Mouse (Mus musculus) heart, embryonic 15.5 days (tissue): ENCODE results near the gene L3mbtl1. TPM values are rescaled to one million over a fixed set of nuclear protein-coding genes. Genes with fewer than 3 reads are reported as not detected.

Source experiments
- ATAC-seq: fragments of 200-750 bp; cut with Nextera tagmentation; replicated peaks from 2 replicates; pipeline ENCODE4 v1.8.0; 2017; ENCODE audit warnings: low read depth, moderate TSS enrichment; ENCODE audit not compliant: insufficient number of reproducible peaks, insufficient read depth, low FRiP score
- H3K27ac ChIP-seq: fragments of 300-500 bp; sonication (generic); 2 replicates; pipeline ENCODE4 v1.5.1; 2015; ENCODE audit warnings: mild to moderate bottlenecking, inconsistent platforms
- H3K27me3 ChIP-seq: fragments of 300-500 bp; sonication (generic); 2 replicates; pipeline ENCODE4 v1.6.1; 2015; ENCODE audit warnings: inconsistent platforms
- H3K36me3 ChIP-seq: fragments of 300-500 bp; sonication (generic); 2 replicates; pipeline ENCODE4 v1.6.1; 2015; ENCODE audit warnings: mild to moderate bottlenecking, inconsistent platforms
- H3K4me1 ChIP-seq: fragments of 300-500 bp; sonication (generic); replicated peaks from 2 replicates; pipeline ENCODE4 v1.6.1; 2015; ENCODE audit warnings: inconsistent platforms
- H3K4me2 ChIP-seq: fragments of 300-500 bp; sonication (generic); 2 replicates; pipeline ENCODE4 v1.6.1; 2015; ENCODE audit warnings: inconsistent platforms, mild to moderate bottlenecking, moderate library complexity
- H3K4me3 ChIP-seq: fragments of 300-500 bp; sonication (generic); 2 replicates; pipeline ENCODE4 v1.5.1; 2015; ENCODE audit warnings: mild to moderate bottlenecking, inconsistent platforms
- H3K9ac ChIP-seq: fragments of 300-500 bp; sonication (generic); 2 replicates; pipeline ENCODE4 v1.6.1; 2015; ENCODE audit warnings: mild to moderate bottlenecking, inconsistent platforms
- H3K9me3 ChIP-seq: fragments of 300-500 bp; sonication (generic); replicated peaks from 2 replicates; pipeline ENCODE4 v1.6.1; 2016; ENCODE audit warnings: inconsistent platforms
- WGBS: fragments of 180-500 bp; shearing (Covaris S2); methylation state at CpG from one replicate; pipeline ENCODE4 v1.1.7; 2015; ENCODE audit warnings: mixed read lengths; 5-methylcytosine and 5-hydroxymethylcytosine counted together
- polyA plus RNA-seq: library from polyadenylated mRNA; unstranded; fragments of >200 nt; fragmentation: Nextera tagmentation; extraction: Ambion mirVana; gene quantifications from 2 replicates; pipeline ENCODE4 v1.2.1, GENCODE M21; 2015

The L3mbtl1 gene
- polyA plus RNA-seq, 1 experiment from 2014 or later = not detected

DNA sequence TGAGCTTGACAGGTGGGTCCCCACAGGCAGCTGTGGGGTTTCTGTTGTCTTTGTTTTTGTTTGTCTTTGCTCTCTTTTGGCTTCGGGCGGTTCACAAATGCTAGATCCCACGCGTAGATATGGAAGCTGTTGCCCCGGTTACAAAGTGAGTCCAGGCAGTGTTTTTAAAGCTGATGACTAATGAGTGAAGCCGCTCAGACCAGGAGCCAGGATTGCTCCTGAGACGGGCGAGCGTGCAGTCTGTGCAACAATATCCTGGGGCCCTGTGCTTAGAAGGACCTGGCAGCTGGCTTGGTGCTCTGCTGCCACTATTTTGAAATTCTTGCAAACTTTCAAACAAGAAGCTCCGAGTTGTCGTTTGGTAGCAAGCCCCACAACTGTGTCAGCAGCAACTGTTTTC, 30.4 kb downstream of the L3mbtl1 start:
- 33% methylated on average over 11 of the region's 11 CpGs for WGBS

GRCm38 (mm10) chr2:162975157-162975775, 32.0 kb downstream of the L3mbtl1 start:
- 61% methylated on average over 11 of the region's 11 CpGs for WGBS
- peaks cover 17% of the 10 kb centered on the region for H3K4me1 ChIP-seq
- no peak overlapping the region for H3K27ac ChIP-seq
- no peak overlapping the region for H3K4me3 ChIP-seq
- H3K4me2 ChIP-seq = no peak overlapping the region
- H3K36me3 ChIP-seq = no peaks in the 10 kb centered on the region
- H3K27me3 ChIP-seq = no peaks in the 10 kb centered on the region
- ATAC-seq = 0 out of 2 replicates have a peak, but pooled peaks have one; percentile 55
- no peak overlapping the region for H3K9ac ChIP-seq
- H3K9me3 ChIP-seq = no peaks in the 10 kb centered on the region

More for the DNA sequence above, 30.4 kb downstream of the L3mbtl1 start:
- H3K9ac ChIP-seq = no peak overlapping the region
- no peak for ATAC-seq
- no peaks in the 10 kb centered on the region for H3K27me3 ChIP-seq
- no peak overlapping the region for H3K27ac ChIP-seq
- H3K4me2 ChIP-seq = no peak overlapping the region
- H3K9me3 ChIP-seq = no peaks in the 10 kb centered on the region
- H3K4me1 ChIP-seq = peaks cover 17% of the 10 kb centered on the region
- H3K4me3 ChIP-seq = no peak overlapping the region
- H3K36me3 ChIP-seq = no peaks in the 10 kb centered on the region

DNA sequence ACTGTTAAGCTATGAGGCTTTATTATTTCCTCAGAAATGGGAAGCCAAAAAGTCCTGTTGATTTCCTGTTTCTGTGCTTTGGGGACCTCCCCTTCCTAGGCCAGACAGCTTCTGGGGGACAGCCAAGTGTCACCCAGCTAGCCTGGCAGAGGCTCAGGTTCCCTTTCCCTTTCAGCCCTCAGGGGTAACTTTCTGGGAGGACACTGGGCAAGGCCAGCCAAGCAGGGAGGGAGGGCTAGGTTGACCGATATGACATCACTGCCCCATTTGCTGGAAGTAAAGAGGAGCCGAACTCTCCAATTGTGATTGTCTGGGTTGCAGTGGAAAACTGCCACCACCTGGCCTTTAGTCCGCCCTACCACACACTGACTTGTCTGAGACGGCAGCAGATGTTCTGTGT, 32.7 kb downstream of the L3mbtl1 start:
- no peak for ATAC-seq
- WGBS = 72% methylated on average over 4 of the region's 4 CpGs
- Histone ChIP-seq H3K4me2 (no peak overlapping the region), H3K4me1 (peaks cover 17% of the 10 kb centered on the region), H3K9me3 (no peaks in the 10 kb centered on the region), H3K27ac (no peak overlapping the region), H3K36me3 (no peaks in the 10 kb centered on the region), H3K9ac (no peak overlapping the region), H3K27me3 (no peaks in the 10 kb centered on the region), H3K4me3 (no peak overlapping the region)

- Histone ChIP-seq H3K27me3 (no peaks in the 10 kb centered on the region), H3K9me3 (no peaks in the 10 kb centered on the region), H3K4me2 (no peak overlapping the region), H3K9ac (no peak overlapping the region), H3K4me3 (no peak overlapping the region), H3K36me3 (no peaks in the 10 kb centered on the region), H3K4me1 (no peaks in the 10 kb centered on the region), H3K27ac (no peak overlapping the region)
- no peak for ATAC-seq
- WGBS = 81% methylated on average over 6 of the region's 6 CpGs
Measured at GRCm38 (mm10) chr2:162984381-162984780, 41.1 kb downstream of the L3mbtl1 start.

- 39% methylated on average over 3 of the region's 3 CpGs for WGBS
- no peak overlapping the region for H3K4me3 ChIP-seq
Measured at GRCm38 (mm10) chr2:162985923-162986322, 42.7 kb downstream of the L3mbtl1 start.

DNA sequence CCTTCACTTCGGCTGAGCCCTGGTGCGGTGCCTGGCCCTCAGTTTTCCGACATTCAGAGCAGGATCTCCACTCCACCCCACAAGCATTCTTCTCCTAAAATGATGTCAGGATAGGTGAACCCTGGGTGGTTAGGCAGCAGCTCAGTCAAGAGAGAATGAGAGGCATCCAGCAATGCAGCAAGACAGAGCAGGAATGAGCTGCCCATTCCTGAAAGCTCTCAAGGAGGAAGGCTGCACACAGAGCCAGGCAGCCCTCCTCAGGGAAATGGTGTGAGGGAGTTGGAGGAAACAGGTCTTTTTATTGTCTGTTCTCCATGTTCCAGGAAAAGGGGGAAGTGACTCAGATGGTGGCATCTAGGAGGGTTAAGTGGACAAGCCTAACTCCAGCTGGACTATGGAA, 43.5 kb downstream of the L3mbtl1 start:
- Histone ChIP-seq H3K27me3 (0 out of 2 replicates have a peak, but pooled peaks cover 4% of the 10 kb centered on the region), H3K9ac (no peak overlapping the region), H3K4me1 (no peaks in the 10 kb centered on the region), H3K4me3 (no peak overlapping the region), H3K36me3 (no peaks in the 10 kb centered on the region), H3K9me3 (no peaks in the 10 kb centered on the region), H3K27ac (no peak overlapping the region), H3K4me2 (no peak overlapping the region)
- no peak for ATAC-seq
- WGBS = 68% methylated on average over 3 of the region's 3 CpGs

More at GRCm38 (mm10) chr2:162985923-162986322, 42.7 kb downstream of the L3mbtl1 start:
- H3K4me1 ChIP-seq = no peaks in the 10 kb centered on the region
- H3K4me2 ChIP-seq = no peak overlapping the region
- no peaks in the 10 kb centered on the region for H3K27me3 ChIP-seq
- H3K9me3 ChIP-seq = no peaks in the 10 kb centered on the region
- no peaks in the 10 kb centered on the region for H3K36me3 ChIP-seq
- H3K9ac ChIP-seq = no peak overlapping the region
- H3K27ac ChIP-seq = no peak overlapping the region
- peak; percentile 77; the same call in 1 of the 2 replicates for ATAC-seq

DNA sequence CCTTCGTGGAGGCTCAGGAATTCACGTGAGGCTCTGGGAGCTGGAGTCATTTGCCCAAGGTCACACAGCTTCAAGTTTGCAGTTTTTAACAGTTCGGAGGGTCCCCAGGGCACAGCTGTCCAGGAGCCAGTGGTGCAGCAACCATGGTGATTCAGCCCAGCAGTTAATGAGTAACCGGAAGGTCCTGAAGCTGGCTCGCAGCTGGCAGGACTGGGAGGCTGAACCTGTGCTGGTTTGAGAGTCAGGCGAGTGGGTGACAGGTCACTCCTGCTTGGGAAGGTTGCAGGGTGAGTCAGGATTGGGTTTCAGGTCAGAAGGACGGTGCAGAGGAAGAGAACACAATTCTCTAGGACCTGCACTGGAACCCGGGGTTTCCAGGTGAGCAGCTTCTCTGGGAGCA, 43.9 kb downstream of the L3mbtl1 start, which contains the start of gene Sgk2:
Gene Sgk2 (plus strand): TSS at position 113 of the 400 bp plus-strand sequence.
- no peaks in the 10 kb centered on the region for H3K9me3 ChIP-seq
- H3K4me3 ChIP-seq = no peak within 1 kb of the TSS
- no peak within 1 kb of the TSS for H3K9ac ChIP-seq
- no peaks in the 10 kb centered on the region for H3K36me3 ChIP-seq
- H3K4me1 ChIP-seq = no peaks in the 10 kb centered on the region
- WGBS = 60% methylated on average over 8 of the region's 8 CpGs
- H3K4me2 ChIP-seq = no peak within 1 kb of the TSS
- H3K27me3 ChIP-seq = 0 out of 2 replicates have a peak, but pooled peaks cover 4% of the 10 kb centered on the region
- no peak within 1 kb of the TSS for H3K27ac ChIP-seq
- no peak for ATAC-seq

GRCm38 (mm10) chr2:162988235-162988634, 45.0 kb downstream of the L3mbtl1 start:
- H3K4me2 ChIP-seq = no peak overlapping the region
- H3K9ac ChIP-seq = no peak overlapping the region
- H3K36me3 ChIP-seq = no peaks in the 10 kb centered on the region
- ATAC-seq = no peak
- H3K4me3 ChIP-seq = no peak overlapping the region
- H3K9me3 ChIP-seq = no peaks in the 10 kb centered on the region
- H3K4me1 ChIP-seq = no peaks in the 10 kb centered on the region
- H3K27me3 ChIP-seq = 0 out of 2 replicates have a peak, but pooled peaks cover 4% of the 10 kb centered on the region
- 71% methylated on average over 4 of the region's 4 CpGs for WGBS
- no peak overlapping the region for H3K27ac ChIP-seq

DNA sequence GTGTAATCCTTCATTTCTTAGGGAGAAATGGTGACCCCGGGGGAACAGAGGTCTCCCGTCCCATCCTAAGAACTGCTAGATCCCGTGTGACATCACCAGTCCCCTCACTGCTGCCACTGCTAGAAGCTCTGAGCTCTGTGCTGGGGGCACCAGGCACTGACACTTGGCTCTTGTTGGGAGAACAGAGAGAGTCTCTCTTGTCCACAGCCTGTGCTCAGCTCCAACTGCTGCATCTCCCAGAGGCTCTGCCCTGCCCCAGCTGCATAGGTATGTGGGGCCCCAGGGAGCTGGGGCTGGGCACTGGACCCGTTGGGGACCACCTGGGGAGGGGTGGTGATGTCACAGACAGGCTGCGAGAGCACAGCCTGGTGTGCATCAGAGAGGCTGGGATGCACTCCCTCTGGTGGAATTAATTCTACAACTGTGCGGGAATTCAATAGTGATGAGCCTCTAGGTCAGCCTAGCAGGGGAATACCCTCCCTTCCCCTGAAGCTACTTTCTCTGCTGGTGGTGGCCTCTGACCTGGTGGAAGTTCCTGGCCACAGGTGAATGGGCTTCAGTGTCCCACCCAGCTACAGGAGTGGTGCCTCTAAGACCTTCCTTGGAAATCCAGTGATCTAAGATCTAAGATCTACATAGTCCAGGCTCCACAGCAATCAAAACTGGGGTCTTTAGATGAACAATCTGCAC, 48.3 kb downstream of the L3mbtl1 start:
- 35% methylated on average over 6 of the region's 6 CpGs for WGBS
- Histone ChIP-seq H3K9me3 (no peaks in the 10 kb centered on the region), H3K36me3 (no peaks in the 10 kb centered on the region), H3K4me1 (no peaks in the 10 kb centered on the region), H3K27me3 (0 out of 2 replicates have a peak, but pooled peaks cover 4% of the 10 kb centered on the region), H3K9ac (no peak overlapping the region), H3K4me3 (no peak overlapping the region), H3K4me2 (no peak overlapping the region), H3K27ac (no peak overlapping the region)
- no peak for ATAC-seq

DNA sequence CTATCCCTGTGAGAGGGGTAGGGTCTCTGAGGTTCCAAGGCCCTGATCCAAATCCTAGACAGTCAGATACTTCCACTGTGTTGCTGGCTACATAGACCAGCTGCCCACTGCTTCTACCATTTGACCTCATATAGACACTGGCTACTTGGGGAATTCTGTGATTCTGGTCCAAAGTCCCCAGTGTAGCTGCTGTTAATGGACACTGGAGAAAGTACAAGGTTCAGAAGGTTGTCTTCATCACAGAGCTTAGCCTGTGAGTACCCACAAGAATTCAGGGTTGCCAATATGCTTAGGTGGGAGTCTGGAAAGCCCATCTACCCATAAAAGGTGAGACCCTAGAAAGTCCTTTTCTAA, 48.8 kb downstream of the L3mbtl1 start:
- ATAC-seq = no peak

GRCm38 (mm10) chr2:162993881-162994616, 50.8 kb downstream of the L3mbtl1 start:
- Histone ChIP-seq H3K9ac (no peak overlapping the region), H3K36me3 (no peaks in the 10 kb centered on the region), H3K27ac (no peak overlapping the region), H3K4me3 (no peak overlapping the region), H3K4me2 (no peak overlapping the region), H3K9me3 (no peaks in the 10 kb centered on the region), H3K4me1 (peaks cover 4% of the 10 kb centered on the region), H3K27me3 (0 out of 2 replicates have a peak, but pooled peaks cover 7% of the 10 kb centered on the region)
- no peak for ATAC-seq
- WGBS = 66% methylated on average over 9 of the region's 9 CpGs

More for the DNA sequence above, 48.8 kb downstream of the L3mbtl1 start:
- Histone ChIP-seq H3K9me3 (no peaks in the 10 kb centered on the region), H3K4me1 (no peaks in the 10 kb centered on the region), H3K9ac (no peak overlapping the region), H3K4me3 (no peak overlapping the region), H3K4me2 (no peak overlapping the region), H3K27me3 (0 out of 2 replicates have a peak, but pooled peaks cover 4% of the 10 kb centered on the region), H3K27ac (no peak overlapping the region), H3K36me3 (no peaks in the 10 kb centered on the region)
